Mouse (Mus musculus) stomach, postnatal 0 days (tissue): ENCODE data around the gene Ogfod3.

Experiments
- CTCF ChIP-seq: IDR thresholded peaks from 2 replicates; pipeline ENCODE4 v1.5.1; 2016; ENCODE audit warnings: antibody characterized with exemption, low read depth, mild to moderate bottlenecking, moderate library complexity
- EP300 ChIP-seq: optimal IDR thresholded peaks from 2 replicates; pipeline ENCODE3; 2016; ENCODE audit warnings: antibody characterized with exemption

- TF ChIP-seq CTCF (peak; percentile 45), EP300 (no peak)
Measured at GRCm38 (mm10) chr11:121138732-121139131, 65.8 kb downstream of the Ogfod3 start.
